In the genomic region with DNA sequence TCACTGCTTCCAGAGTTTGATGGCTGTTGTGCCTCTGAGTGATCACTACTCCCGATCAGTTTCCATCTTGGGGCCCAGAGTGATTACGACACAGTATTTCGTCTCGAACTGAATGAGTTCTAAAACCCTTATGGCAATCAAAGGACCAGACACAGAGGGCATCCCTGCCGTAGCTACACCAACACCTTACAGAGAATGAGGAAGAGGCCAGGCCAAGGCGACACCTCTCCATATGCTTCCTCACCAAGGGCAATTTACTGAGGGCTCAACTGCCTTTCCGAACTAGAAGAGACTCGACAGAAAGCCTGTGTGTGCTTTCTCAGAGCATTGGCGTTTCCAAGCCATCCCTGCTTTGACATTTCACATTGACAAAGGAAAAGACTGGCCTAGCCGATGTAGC, we compare ENCODE assay signal across 14 mouse cellular contexts.
DNase-seq lines count a peak whose midpoint lies in the region; ATAC-seq and TF ChIP-seq lines count a peak whose summit lies in the region.
"Had no signal": no experiment of that assay in that cellular context is flagged by ENCODE, and none has a peak within 500 bp of the region (broad histone marks: within the 10 kb centered on the region; RNA-seq: fewer than 3 reads in every experiment).

No protein-coding gene starts in this region.

- no peaks in the 10 kb centered on the region for H3K27me3 ChIP-seq in heart, embryonic 12.5 days (replicated peaks)
- no peaks in the 10 kb centered on the region for H3K27me3 ChIP-seq in kidney, postnatal 0 days (ENCODE audit: insufficient read depth, low read length)
- no peaks in the 10 kb centered on the region for H3K27me3 ChIP-seq in embryonic facial prominence, embryonic 10.5 days (replicated peaks; ENCODE audit: low read depth, poor library complexity, severe bottlenecking)
- H3K27me3 ChIP-seq in limb, embryonic 13.5 days, result no peaks in the 10 kb centered on the region
- H3K27me3 ChIP-seq: liver, embryonic 13.5 days had no signal

- H3K4me3 ChIP-seq in heart, embryonic 12.5 days, result peak overlapping the region; percentile 48
- peak overlapping the region; percentile 18; the same call in 1 of the 2 replicates for H3K4me3 ChIP-seq in kidney, postnatal 0 days (replicated peaks; ENCODE audit: low read depth, low read length)
- H3K4me3 ChIP-seq in embryonic facial prominence, embryonic 10.5 days, result no peak overlapping the region
- no peak overlapping the region for H3K4me3 ChIP-seq in limb, embryonic 13.5 days
- H3K4me3 ChIP-seq: liver, embryonic 13.5 days had no signal

- no peak for ATAC-seq in heart, embryonic 12.5 days (ENCODE audit: insufficient number of reproducible peaks, low FRiP score)
- no peak for ATAC-seq in kidney, postnatal 0 days (replicated peaks; ENCODE audit: low FRiP score, low read depth)
- ATAC-seq in limb, embryonic 13.5 days (ENCODE audit: low FRiP score, low read depth), result no peak
- ATAC-seq: CD4-positive, CD25-positive, alpha-beta regulatory T cell, adult 4 months; Patski had no signal

- WGBS in heart, embryonic 12.5 days, result 55% methylated on average over 10 of the region's 10 CpGs
- WGBS in kidney, postnatal 0 days, result 27% methylated on average over 10 of the region's 10 CpGs
- WGBS in embryonic facial prominence, embryonic 10.5 days, result 82% methylated on average over 10 of the region's 10 CpGs
- 40% methylated on average over 10 of the region's 10 CpGs for WGBS in limb, embryonic 13.5 days

- H3K4me1 ChIP-seq in heart, embryonic 12.5 days (replicated peaks), result 0 out of 2 replicates have a peak, but pooled peaks cover 8% of the 10 kb centered on the region
- no peaks in the 10 kb centered on the region for H3K4me1 ChIP-seq in kidney, postnatal 0 days (replicated peaks; ENCODE audit: insufficient read depth, low read length)
- H3K4me1 ChIP-seq in embryonic facial prominence, embryonic 10.5 days, result peaks cover 10% of the 10 kb centered on the region
- H3K4me1 ChIP-seq in limb, embryonic 13.5 days, result peaks cover 7% of the 10 kb centered on the region; the same call in 1 of the 2 replicates
- H3K4me1 ChIP-seq: liver, embryonic 13.5 days had no signal

- DNase-seq in heart, adult 9 months (ENCODE audit: low spot score in 2 of 2), result no peak
- no peak for DNase-seq in kidney, postnatal 0 days (ENCODE audit: low spot score)
- no peak for DNase-seq in kidney, adult 11 months
- DNase-seq in embryonic facial prominence, embryonic 10.5 days (ENCODE audit: low spot score), result no peak
- no peak for DNase-seq in MN1 (ENCODE audit: low spot score)
- no peak for DNase-seq in frontal cortex, postnatal 25 days (ENCODE audit: low spot score in 2 of 2)
- DNase-seq: adrenal gland, adult 8-10 months; kidney, postnatal 25 days; liver, embryonic 13.5 days; thymus, adult 18-20 months had no signal

- no peak for TF ChIP-seq CTCF in kidney, postnatal 0 days (IDR thresholded peaks at IDR 0.05; ENCODE audit: low read depth)

- H3K27ac ChIP-seq in heart, embryonic 12.5 days (ENCODE audit: poor library complexity, severe bottlenecking), result no peak overlapping the region; the same call in 1 of the 2 replicates
- no peak overlapping the region for H3K27ac ChIP-seq in kidney, postnatal 0 days
- H3K27ac ChIP-seq in embryonic facial prominence, embryonic 10.5 days (replicated peaks), result 0 out of 2 replicates have a peak overlapping the region, but pooled peaks have one; percentile 35
- H3K27ac ChIP-seq in limb, embryonic 13.5 days, result no peak overlapping the region
- H3K27ac ChIP-seq: liver, embryonic 13.5 days had no signal

- no peaks in the 10 kb centered on the region for H3K36me3 ChIP-seq in heart, embryonic 12.5 days
- H3K36me3 ChIP-seq in kidney, postnatal 0 days (ENCODE audit: insufficient read depth, low read length), result no peaks in the 10 kb centered on the region
- no peaks in the 10 kb centered on the region for H3K36me3 ChIP-seq in embryonic facial prominence, embryonic 10.5 days (replicated peaks)
- H3K36me3 ChIP-seq in limb, embryonic 13.5 days, result no peaks in the 10 kb centered on the region
- H3K36me3 ChIP-seq: liver, embryonic 13.5 days had no signal

- H3K9me3 ChIP-seq in heart, embryonic 12.5 days (replicated peaks), result no peaks in the 10 kb centered on the region
- no peaks in the 10 kb centered on the region for H3K9me3 ChIP-seq in kidney, postnatal 0 days (replicated peaks; ENCODE audit: low read length)
- H3K9me3 ChIP-seq in embryonic facial prominence, embryonic 10.5 days, result no peaks in the 10 kb centered on the region
- no peaks in the 10 kb centered on the region for H3K9me3 ChIP-seq in limb, embryonic 13.5 days
- H3K9me3 ChIP-seq: liver, embryonic 13.5 days had no signal

- peak overlapping the region; percentile 72 for H3K4me2 ChIP-seq in heart, embryonic 12.5 days
- peak overlapping the region; percentile 58 for H3K4me2 ChIP-seq in kidney, postnatal 0 days (ENCODE audit: low read length)
- H3K4me2 ChIP-seq in limb, embryonic 13.5 days (replicated peaks), result peak overlapping the region; percentile 48
- H3K4me2 ChIP-seq: liver, embryonic 13.5 days had no signal

- no peak overlapping the region for H3K9ac ChIP-seq in heart, embryonic 12.5 days
- H3K9ac ChIP-seq in kidney, postnatal 0 days (ENCODE audit: low read depth, low read length), result no peak overlapping the region
- no peak overlapping the region for H3K9ac ChIP-seq in limb, embryonic 13.5 days
- H3K9ac ChIP-seq: liver, embryonic 13.5 days had no signal

Comparison
In these comparisons a context has a peak if more than half of its experiments do, and no peak if none do; other contexts are left out.
1. H3K4me3 ChIP-seq: peak in heart, embryonic 12.5 days (single experiment) and kidney, postnatal 0 days (single experiment); none in embryonic facial prominence, embryonic 10.5 days (single experiment) and limb, embryonic 13.5 days (single experiment).
2. Peak in every context shown above with its lines, with median percentiles within 50 percentile points of each other: H3K4me2 ChIP-seq.